8 mouse cellular contexts compared by ENCODE assay signal in the genomic region with DNA sequence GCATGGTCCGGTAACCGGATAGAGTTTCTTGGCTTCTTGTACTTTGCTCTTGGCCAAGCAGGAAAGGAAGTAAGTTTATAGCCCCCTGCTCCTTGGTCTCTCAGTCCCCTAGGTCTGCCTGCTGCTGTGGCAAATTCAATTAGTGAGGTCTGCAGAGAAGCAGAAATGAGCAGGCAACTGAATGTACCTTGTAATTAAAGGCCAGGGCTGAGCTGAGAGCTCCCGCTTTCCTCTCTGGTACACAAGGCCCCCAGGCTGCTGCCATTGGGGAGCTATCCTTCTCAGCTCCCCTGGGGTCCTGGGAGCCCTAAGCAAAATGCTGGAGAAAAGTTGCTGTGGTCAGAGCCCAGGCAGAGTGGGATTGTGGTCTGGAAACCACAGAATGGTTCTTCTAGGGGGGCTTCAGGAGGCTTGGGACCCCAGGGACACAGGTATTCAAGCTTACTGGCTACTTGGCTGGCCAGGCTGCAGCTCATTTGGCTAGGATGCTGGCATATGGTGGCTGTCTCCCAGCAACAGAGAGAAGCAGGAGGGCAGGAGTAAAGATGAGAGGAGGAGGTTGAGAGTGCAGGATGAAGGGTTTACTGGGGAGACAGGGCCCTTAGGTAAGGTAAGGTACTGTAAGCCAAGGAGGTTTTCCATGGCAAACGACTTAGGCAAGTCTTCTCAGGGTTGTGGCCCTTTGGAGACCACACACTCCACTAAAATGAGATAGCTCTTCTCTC. TPM values are rescaled to one million over a fixed set of nuclear protein-coding genes. Genes with fewer than 3 reads are reported as not detected.
DNase-seq lines count a peak whose midpoint lies in the region; ATAC-seq lines count a peak whose summit lies in the region.

No protein-coding gene starts in this region.

- H3K4me2 ChIP-seq in heart, embryonic 16.5 days (ENCODE audit: low read depth, low read length) = peak overlapping the region; percentile 64
- H3K4me2 ChIP-seq in liver, embryonic 12.5 days = no peak overlapping the region

- ATAC-seq in cerebellum, adult (ENCODE audit: insufficient number of reproducible peaks, low FRiP score, low TSS enrichment) = peak; percentile 55
- ATAC-seq in heart, embryonic 16.5 days (replicated peaks; ENCODE audit: extremely low read depth, insufficient read depth, low FRiP score) = no peak
- ATAC-seq in liver, embryonic 12.5 days = no peak

- H3K9me3 ChIP-seq in heart, embryonic 16.5 days (replicated peaks; ENCODE audit: control insufficient read depth, low read length) = no peaks in the 10 kb centered on the region
- no peaks in the 10 kb centered on the region for H3K9me3 ChIP-seq in liver, embryonic 12.5 days (replicated peaks)

- H3K4me1 ChIP-seq in heart, embryonic 16.5 days (ENCODE audit: control insufficient read depth, insufficient read depth, low read length) = peaks cover 32% of the 10 kb centered on the region
- H3K4me1 ChIP-seq in liver, embryonic 12.5 days = no peaks in the 10 kb centered on the region

- no peak for DNase-seq in cerebellum, postnatal 4 days (ENCODE audit: low spot score in 2 of 2)
- DNase-seq in left cerebral cortex, postnatal 25 days (ENCODE audit: low spot score in 2 of 2) = peak; percentile 19 to 39
- DNase-seq in left cerebral cortex, postnatal 14 days (ENCODE audit: low spot score in 2 of 2) = no peak
- peak; percentile 63 for DNase-seq in skeletal muscle tissue, adult 2 months (ENCODE audit: low read depth, low spot score)
- no peak for DNase-seq in layer of hippocampus, adult 9-11 months

- 65% methylated on average over 4 of the region's 4 CpGs for WGBS in heart, embryonic 16.5 days
- 71% methylated on average over 4 of the region's 4 CpGs for WGBS in liver, embryonic 12.5 days (ENCODE audit: insufficient replicate concordance)

- peak overlapping the region; percentile 78 for H3K27ac ChIP-seq in heart, embryonic 16.5 days (ENCODE audit: low read length)
- no peak overlapping the region for H3K27ac ChIP-seq in liver, embryonic 12.5 days

- H3K4me3 ChIP-seq in heart, embryonic 16.5 days (ENCODE audit: low read length) = peak overlapping the region; percentile 44
- H3K4me3 ChIP-seq in liver, embryonic 12.5 days = no peak overlapping the region

- no peaks in the 10 kb centered on the region for H3K27me3 ChIP-seq in heart, embryonic 16.5 days (ENCODE audit: control insufficient read depth, insufficient read depth, low read length)
- peaks cover 28% of the 10 kb centered on the region for H3K27me3 ChIP-seq in liver, embryonic 12.5 days (replicated peaks)

- no peaks in the 10 kb centered on the region for H3K36me3 ChIP-seq in heart, embryonic 16.5 days (ENCODE audit: control insufficient read depth, insufficient read depth)
- no peaks in the 10 kb centered on the region for H3K36me3 ChIP-seq in liver, embryonic 12.5 days

- intact Hi-C loops in left cerebral cortex, postnatal 25 days (cut with DNase I) = loop anchor here (1.0 to 5.0 kb wide), 5 partner anchors 52 to 368 kb away; no protein-coding TSS in a partner anchor
- intact Hi-C loops in left cerebral cortex, postnatal 14 days (cut with DNase I) = no loop called here

- H3K9ac ChIP-seq in heart, embryonic 16.5 days (ENCODE audit: low read length) = peak overlapping the region; percentile 75
- H3K9ac ChIP-seq in liver, embryonic 12.5 days = no peak overlapping the region

RNA-seq across cellular contexts. Expression of a gene that starts 0.9 kb away (rescaled TPM):
- total RNA-seq in left cerebral cortex, postnatal 25 days (2021) = 100 to 1,000 TPM; 143 to 154 TPM
- total RNA-seq in left cerebral cortex, postnatal 14 days (2021) = 100 to 1,000 TPM; 155 to 169 TPM
- 27.1 and 32.9 TPM in 2 replicates for polyA plus RNA-seq in heart, embryonic 16.5 days (2015; fragmentation: Nextera tagmentation; extraction: Ambion mirVana)
- 8.6 and 13.1 TPM in 2 replicates for polyA plus RNA-seq in liver, embryonic 12.5 days (2016; fragmentation: Nextera tagmentation; extraction: Ambion mirVana)

Comparison
In these comparisons a context has a peak if more than half of its experiments do, and no peak if none do; other contexts are left out.
1. DNase-seq: peak in left cerebral cortex, postnatal 25 days (2 of 2) and skeletal muscle tissue, adult 2 months (single experiment); none in cerebellum, postnatal 4 days (0 of 2), left cerebral cortex, postnatal 14 days (0 of 2) and layer of hippocampus, adult 9-11 months (single experiment).